ENCODE assay signal across 15 mouse cellular contexts in the genomic region with DNA sequence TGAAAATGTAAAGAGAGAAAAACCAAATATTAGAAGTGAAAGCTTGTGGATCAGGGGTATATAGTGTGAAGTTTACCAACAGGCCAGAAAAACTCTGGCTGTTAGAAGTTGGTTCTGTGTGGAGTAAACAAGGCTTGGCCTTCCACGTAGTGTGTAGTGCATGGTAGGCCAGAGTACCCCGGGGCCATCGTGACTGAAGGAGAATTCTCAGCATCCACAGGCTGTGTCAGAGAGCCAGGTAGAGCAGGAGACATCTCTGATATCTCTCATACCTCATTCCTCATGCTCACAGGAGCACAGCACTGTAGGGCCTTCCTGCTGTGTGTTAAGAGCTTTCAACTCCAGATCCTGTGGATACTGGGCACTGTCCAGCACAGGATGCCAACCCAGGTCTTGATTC.
"Had no signal": no experiment of that assay in that cellular context is flagged by ENCODE, and none has a peak within 500 bp of the region (broad histone marks: within the 10 kb centered on the region; RNA-seq: fewer than 3 reads in every experiment).

No protein-coding gene starts in this region.

- H3K27me3 ChIP-seq: neural tube, embryonic 15.5 days; stomach, embryonic 15.5 days had no signal

- DNase-seq: retina, postnatal 1 day; right cerebral cortex, adult 18-20 months; right cerebral cortex, postnatal 14 days; right cerebral cortex, postnatal 25 days; right cerebral cortex, postnatal 4 days; spleen, adult 18-20 months; thymus, adult 18-20 months; thymus, adult 2 months; thymus, postnatal 14 days; thymus, postnatal 25 days; thymus, postnatal 36 days; thymus, postnatal 4 days had no signal

- H3K4me1 ChIP-seq: neural tube, embryonic 15.5 days; stomach, embryonic 15.5 days had no signal

- H3K36me3 ChIP-seq: neural tube, embryonic 15.5 days; stomach, embryonic 15.5 days had no signal

- H3K9ac ChIP-seq: neural tube, embryonic 15.5 days; stomach, embryonic 15.5 days had no signal

- H3K27ac ChIP-seq: neural tube, embryonic 15.5 days; stomach, embryonic 15.5 days; stomach, postnatal 0 days had no signal

- H3K9me3 ChIP-seq: neural tube, embryonic 15.5 days; stomach, embryonic 15.5 days had no signal

- H3K4me3 ChIP-seq: neural tube, embryonic 15.5 days; stomach, embryonic 15.5 days had no signal

- H3K4me2 ChIP-seq: neural tube, embryonic 15.5 days; stomach, embryonic 15.5 days had no signal
